Mouse (Mus musculus): ENCODE results near the gene Ugt1a6b.

DNA sequence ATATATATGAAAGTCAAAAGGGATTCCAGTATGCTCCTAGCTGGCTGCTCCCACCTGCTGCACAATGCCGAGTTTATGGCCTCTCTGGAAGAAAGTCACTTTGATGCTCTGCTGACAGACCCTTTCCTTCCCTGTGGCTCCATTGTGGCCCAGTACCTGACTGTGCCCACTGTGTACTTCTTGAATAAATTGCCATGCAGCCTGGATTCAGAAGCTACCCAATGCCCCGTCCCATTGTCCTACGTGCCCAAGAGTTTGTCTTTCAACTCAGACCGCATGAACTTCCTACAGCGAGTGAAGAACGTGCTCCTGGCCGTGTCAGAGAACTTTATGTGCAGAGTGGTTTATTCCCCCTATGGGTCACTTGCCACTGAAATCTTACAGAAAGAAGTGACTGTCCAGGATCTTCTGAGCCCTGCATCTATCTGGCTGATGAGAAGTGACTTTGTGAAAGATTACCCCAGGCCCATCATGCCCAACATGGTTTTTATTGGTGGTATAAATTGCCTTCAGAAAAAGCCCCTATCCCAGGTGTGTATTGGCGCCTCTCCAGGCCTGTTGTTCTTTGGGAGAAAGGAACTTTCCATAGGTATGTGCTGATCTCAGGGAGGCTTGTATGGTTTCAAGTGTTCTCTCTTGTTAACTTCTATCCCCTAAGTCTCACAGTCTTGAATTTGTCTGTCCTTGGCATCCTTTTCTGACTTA lies 109.4 kb downstream of the Ugt1a6b start:
- no peak for TF ChIP-seq TAL1 (IDR thresholded peaks at IDR 0.05; ENCODE audit: low read length)
- TF ChIP-seq GATA1 (IDR thresholded peaks at IDR 0.05; ENCODE audit: low read length): no peak

Data from erythroblast, embryonic 14.5 days (primary cell).